Mouse (Mus musculus) cortical plate, adult 2 months (tissue): ENCODE measurements around the gene Zranb3. TPM values are rescaled to one million over a fixed set of nuclear protein-coding genes. Genes with fewer than 3 reads are reported as not detected.
"Not testable (repeated sequence)": the region's sequence is repeated elsewhere in the genome, so short reads cannot be mapped to it uniquely, and the experiment has no call there.

Source experiments
- H3K27ac ChIP-seq: fragments of 200-500 bp; 2 replicates; pipeline ENCODE4 v1.5.1; 2012; ENCODE audit warnings: low read length, control low read depth, inconsistent platforms; ENCODE audit not compliant: insufficient read depth
- H3K4me1 ChIP-seq: fragments of 200-500 bp; 2 replicates; pipeline ENCODE4 v1.6.1; 2011; ENCODE audit warnings: low read length; ENCODE audit not compliant: control insufficient read depth, insufficient read depth
- H3K4me3 ChIP-seq: fragments of 200-500 bp; 2 replicates; pipeline ENCODE4 v1.5.1; 2011; ENCODE audit warnings: mild to moderate bottlenecking, low read length, control low read depth; ENCODE audit not compliant: insufficient read depth
- CTCF ChIP-seq: fragments of 200-500 bp; IDR thresholded peaks from 2 replicates; pipeline ENCODE4 v1.5.1; 2011; ENCODE audit warnings: mild to moderate bottlenecking, control low read depth, low read length; ENCODE audit not compliant: insufficient read depth; ENCODE audit errors: extremely low read depth
- POLR2A ChIP-seq: fragments of 200-500 bp; IDR thresholded peaks from 2 replicates; pipeline ENCODE4 v1.6.1; 2011; ENCODE audit warnings: mild to moderate bottlenecking, low read length, control low read depth; ENCODE audit not compliant: insufficient read depth; ENCODE audit errors: extremely low read depth
- polyA plus RNA-seq: library from polyadenylated mRNA; depleted of rRNA; stranded (reverse); fragments of >200 nt; gene quantifications from 2 replicates; pipeline ENCODE4 v1.2.3, GENCODE M21; 2012

Zranb3 gene
- polyA plus RNA-seq, 1 experiment, result 5.5 TPM

DNA sequence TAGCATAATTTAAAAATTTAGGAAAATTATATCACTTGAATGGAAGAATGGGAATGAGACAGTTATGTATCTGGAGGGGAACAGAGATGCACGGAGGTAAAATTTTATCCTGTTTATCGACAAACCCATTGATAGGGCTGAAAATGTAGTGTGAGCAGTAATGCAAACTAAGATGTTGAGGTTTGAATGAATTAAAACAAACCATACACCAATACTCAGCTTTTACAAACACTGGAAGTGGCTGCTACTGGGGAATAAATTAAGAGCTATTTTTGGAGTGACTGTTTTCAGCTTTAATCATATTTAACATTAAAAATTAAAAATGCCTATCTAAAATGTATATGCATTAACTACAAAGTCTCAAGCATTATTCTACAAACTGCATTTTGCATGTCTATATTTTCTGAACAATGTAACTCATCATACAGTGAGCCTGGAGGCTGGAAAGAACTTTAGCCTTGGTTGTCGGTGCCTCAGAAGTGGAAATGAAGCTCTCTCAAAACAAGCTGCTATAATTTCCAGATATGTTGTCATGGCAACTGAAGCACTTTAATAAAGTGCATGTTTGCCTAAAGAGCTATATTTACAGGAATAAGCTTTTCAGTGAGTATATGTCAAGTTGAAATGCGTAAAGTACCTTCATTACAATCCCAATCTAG is 99.0 kb downstream of the Zranb3 start:
- H3K27ac ChIP-seq, result no peak overlapping the region
- TF ChIP-seq CTCF (no peak), POLR2A (no peak)
- no peak overlapping the region for H3K4me3 ChIP-seq
- H3K4me1 ChIP-seq, result peaks cover 3% of the 10 kb centered on the region; the same call in 1 of the 2 replicates

DNA sequence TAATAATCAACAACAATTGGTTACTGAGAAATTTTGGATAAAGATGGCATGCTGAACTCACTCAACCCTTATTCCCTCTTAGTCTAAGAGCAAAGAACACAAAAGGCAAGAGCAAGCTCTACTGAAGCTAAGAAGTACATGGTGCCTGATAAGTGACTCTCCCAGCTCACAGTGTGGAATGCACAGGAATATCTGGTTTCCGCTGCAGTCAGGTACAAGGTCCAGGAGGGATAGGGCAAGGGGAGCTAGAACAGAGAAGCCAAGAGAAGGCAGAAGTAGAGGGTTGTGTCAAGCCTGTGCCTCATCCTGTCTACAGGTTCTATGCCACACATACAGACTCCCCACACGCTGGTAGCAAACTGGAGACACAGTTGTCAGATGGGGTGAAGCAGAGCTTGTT is 100.7 kb downstream of the Zranb3 start:
- TF ChIP-seq POLR2A (no peak), CTCF (no peak)
- Histone ChIP-seq H3K27ac (no peak overlapping the region), H3K4me3 (no peak overlapping the region), H3K4me1 (peaks cover 3% of the 10 kb centered on the region; the same call in 1 of the 2 replicates)

DNA sequence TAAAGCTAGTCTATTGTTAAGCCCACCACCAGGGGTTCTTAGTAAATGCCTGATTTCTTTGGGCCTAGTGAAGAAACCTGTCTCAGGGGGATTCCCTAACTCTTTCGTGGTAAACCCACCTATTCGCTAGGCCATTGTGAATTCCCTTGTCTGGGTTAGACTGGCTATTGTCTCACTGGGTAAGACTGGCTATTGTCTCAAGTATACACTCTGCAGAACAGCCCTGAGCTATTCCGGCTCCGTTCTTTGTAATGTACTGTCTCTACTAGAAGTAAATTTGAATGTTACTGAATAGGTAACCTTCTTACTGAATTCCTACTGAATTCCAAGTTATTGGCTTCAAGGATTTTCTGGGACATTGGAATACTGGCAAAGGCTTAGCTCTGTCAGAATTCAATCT is 101.9 kb downstream of the Zranb3 start:
- H3K27ac ChIP-seq, H3K4me3 ChIP-seq, H3K4me1 ChIP-seq: not testable (repeated sequence)

- H3K4me3 ChIP-seq, result no peak overlapping the region
- H3K4me1 ChIP-seq, result peaks cover 9% of the 10 kb centered on the region
- no peak for TF ChIP-seq POLR2A
- TF ChIP-seq CTCF, result no peak
- 0 out of 2 replicates have a peak overlapping the region, but pooled peaks have one; percentile 2 for H3K27ac ChIP-seq
These were observed 109.0 kb downstream of the Zranb3 start for GRCm38 (mm10) chr1:127993892-127994291.

DNA sequence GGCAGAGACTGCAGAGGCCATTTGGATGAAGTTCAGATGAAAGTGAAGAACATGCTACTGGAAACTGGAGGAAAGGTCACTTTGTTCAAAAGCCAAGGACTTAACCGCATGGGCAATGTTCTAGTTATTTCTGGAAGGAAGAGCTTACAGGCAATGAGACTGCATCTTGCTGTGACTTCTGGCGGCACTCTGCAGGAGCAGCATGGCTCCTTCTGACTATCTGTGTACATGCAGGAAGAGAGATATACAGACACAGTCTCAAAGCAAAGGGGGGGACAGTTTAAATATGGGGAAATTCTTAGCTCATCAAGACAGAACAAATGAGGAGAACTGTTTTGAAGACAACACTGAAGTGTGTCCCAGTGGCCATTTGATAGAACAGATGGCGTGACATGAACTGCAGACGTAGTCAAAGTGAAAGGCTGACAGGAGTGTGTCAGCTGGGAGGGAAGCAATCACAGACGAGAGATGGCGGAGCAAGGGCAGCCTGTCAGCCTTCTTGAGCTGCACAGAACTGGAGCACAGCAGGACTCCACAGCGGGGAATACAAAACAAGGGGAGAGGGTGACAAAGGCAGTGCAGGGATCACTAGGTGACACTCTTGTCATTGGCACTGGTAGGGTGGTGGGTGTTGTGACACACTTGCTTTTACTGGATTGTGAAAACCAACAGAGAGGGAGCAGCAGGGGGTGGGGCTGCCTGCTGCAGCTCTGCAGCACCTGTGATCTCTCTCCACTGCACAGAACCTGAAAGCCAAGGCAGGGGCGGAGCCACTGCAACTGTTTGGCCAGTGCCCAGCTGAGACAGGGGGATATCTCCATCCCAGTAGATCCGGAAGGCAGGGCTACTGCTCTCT is 112.7 kb downstream of the Zranb3 start:
- TF ChIP-seq CTCF (no peak), POLR2A (no peak)
- Histone ChIP-seq H3K4me3 (no peak overlapping the region), H3K4me1 (peaks cover 9% of the 10 kb centered on the region), H3K27ac (no peak overlapping the region)

DNA sequence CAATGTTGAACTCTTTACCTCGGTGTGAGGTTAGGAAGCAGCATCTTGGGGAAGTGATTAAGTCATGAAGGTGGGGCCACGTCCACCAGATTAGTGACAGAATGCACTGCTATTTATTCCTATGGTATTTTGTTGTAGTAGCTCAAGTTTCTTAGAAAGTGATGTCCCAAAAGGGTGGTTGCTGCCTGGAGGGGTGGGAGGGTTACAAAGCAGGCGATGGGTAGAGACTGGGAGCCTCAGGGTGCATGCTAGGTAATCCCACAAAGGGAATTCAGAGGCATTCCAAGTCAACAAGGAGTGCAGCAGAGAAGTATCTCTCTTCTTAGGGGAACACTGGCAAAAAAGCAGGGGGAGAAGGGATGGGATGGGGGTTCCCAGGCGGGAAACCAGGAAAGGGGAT is 113.5 kb downstream of the Zranb3 start:
- Histone ChIP-seq H3K4me1 (peaks cover 8% of the 10 kb centered on the region), H3K27ac (no peak overlapping the region), H3K4me3 (no peak overlapping the region)
- TF ChIP-seq POLR2A (no peak), CTCF (no peak)

DNA sequence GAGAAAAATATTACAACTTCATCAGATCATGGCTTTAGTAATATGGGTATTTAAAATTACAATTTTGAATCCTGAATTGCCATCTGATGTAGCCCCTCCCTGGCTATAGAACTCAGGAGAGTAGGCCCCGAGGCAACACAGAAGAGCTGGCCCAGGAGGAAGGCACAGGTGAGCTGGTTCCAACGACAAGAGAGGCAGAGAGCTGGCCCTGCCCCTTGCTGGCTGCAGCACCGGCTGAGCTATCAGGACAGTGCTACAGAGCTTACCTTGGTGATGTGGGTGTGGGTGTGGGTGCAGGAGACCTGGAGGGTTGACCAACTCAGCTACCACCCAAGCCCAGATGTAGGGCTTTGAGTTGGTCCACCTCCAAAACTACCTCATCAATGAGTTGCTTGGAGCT is 114.6 kb downstream of the Zranb3 start:
- Histone ChIP-seq H3K27ac (no peak overlapping the region), H3K4me1 (peaks cover 3% of the 10 kb centered on the region; the same call in 1 of the 2 replicates), H3K4me3 (no peak overlapping the region)
- TF ChIP-seq CTCF (no peak), POLR2A (no peak)

GRCm38 (mm10) chr1:127985391-127985790 is 117.5 kb downstream of the Zranb3 start:
- TF ChIP-seq CTCF, result no peak
- no peak for TF ChIP-seq POLR2A
- H3K4me3 ChIP-seq, result no peak overlapping the region
- peaks cover 1% of the 10 kb centered on the region; the same call in 1 of the 2 replicates for H3K4me1 ChIP-seq
- H3K27ac ChIP-seq, result no peak overlapping the region

DNA sequence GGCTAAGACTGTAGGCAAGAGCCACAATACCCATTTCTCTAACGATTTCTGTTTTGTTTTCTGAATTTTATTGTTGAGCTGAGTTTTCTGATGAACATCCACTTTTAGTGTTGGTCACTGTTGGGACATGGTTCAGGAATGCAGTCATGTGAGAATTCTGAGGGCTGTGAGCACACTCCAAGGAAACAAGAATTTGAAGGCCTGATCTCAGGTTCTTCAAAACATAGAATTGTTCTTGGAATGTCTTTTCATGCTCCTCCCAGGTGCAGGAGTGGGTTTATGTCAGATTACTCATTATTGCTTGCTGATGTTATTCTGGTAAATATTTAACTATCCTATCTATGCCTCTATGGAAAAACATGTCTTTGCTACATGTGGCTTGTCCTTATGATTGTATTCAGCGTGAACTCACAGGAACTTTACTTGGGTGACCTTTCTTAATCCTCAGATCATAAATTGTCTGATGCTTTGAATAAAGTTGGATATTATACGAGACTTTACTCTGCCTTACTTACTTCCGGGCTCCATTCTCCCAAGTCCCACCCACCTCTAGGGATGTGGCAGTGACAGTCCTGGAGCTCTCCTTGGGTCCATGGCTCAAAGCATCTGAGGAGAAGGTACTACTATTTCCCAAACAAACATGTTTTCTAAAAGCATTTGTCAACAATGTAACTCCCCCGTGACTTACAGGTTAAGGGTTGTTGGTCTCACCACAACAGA is 119.4 kb downstream of the Zranb3 start:
- no peaks in the 10 kb centered on the region for H3K4me1 ChIP-seq
- no peak for TF ChIP-seq CTCF
- no peak for TF ChIP-seq POLR2A
- H3K4me3 ChIP-seq, result no peak overlapping the region
- H3K27ac ChIP-seq, result no peak overlapping the region
